Mouse (Mus musculus): ENCODE results near the gene Tns1.

The Tns1 gene

GRCm38 (mm10) chr1:73958210-73958983, 165.9 kb downstream of the Tns1 start:
- DNase-seq (ENCODE audit: low spot score in 2 of 2) = no peak

DNA sequence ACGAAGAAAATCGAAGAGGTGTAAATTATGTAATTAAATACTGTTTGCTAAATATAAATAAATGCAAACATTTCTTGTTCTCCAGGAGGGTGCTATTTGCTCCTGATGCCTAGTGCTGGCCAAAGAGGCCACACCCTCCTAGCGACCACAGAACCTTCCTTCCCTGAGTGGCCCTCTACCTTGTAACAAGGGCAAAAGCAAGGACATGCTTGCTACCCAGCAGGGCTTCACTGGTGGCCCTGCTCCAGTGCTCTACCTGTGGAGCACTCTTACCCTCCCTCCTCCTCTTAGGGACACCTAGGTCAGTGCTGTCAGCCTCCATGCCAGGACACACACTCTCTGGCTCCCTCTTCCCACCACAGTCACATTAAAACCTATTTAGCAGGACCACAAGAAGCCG, 166.8 kb downstream of the Tns1 start:
- DNase-seq (ENCODE audit: low spot score in 2 of 2) = no peak

DNA sequence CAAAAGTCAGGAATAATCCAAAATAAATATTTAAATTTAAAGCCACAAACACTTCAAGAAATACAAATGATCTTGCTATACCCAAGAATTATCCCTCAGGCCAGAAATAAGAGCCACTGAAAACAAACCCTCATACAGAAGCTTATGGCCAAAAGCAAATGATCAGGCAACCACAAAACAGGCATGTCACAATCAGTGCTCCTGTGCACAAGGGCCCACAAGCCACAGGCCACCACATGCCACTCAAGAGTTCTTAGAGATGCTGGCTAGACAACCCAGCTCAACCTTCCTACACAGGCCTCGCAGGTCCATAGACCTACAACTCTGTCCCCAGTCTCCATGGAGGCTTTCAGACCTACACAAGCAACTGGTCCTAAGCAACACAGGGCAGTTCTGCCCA, 167.9 kb downstream of the Tns1 start:
- no peak for DNase-seq (ENCODE audit: low spot score in 2 of 2)

GRCm38 (mm10) chr1:73955259-73955842, 168.9 kb downstream of the Tns1 start:
- no peak for DNase-seq (ENCODE audit: low spot score in 2 of 2)

- DNase-seq (ENCODE audit: low spot score in 2 of 2) = no peak
Measured at GRCm38 (mm10) chr1:73954614-73955013, 169.6 kb downstream of the Tns1 start.

- no peak for DNase-seq (ENCODE audit: low spot score in 2 of 2)
Measured at GRCm38 (mm10) chr1:73954015-73954408, 170.2 kb downstream of the Tns1 start.

- no peak for DNase-seq (ENCODE audit: low spot score in 2 of 2)
Measured at GRCm38 (mm10) chr1:73953317-73954014, 170.8 kb downstream of the Tns1 start.

DNA sequence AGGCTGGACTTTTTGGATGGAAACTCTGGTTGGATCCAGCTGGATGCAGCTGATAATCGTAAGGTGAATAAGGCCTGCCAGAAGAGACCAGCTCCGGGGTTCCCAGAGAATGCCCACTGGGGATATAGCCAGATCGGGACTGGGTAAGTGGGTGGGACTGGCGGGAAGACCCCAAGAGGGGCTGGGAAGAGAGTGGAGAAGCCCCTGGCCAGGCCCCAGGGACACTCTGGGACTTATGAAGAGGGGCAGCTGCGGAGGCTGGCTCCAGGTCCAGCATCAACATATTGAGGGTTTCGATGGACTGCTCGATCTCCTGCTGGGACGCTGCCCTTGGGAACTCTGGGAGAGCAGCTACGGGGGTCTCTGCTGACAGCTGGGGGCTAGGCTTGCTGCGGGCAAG, 171.7 kb downstream of the Tns1 start:
- DNase-seq (ENCODE audit: low spot score in 2 of 2) = no peak

- no peak for DNase-seq (ENCODE audit: low spot score in 2 of 2)
Measured at GRCm38 (mm10) chr1:73951178-73951577, 173.1 kb downstream of the Tns1 start.

GRCm38 (mm10) chr1:73948757-73949156, 175.5 kb downstream of the Tns1 start:
- DNase-seq (ENCODE audit: low spot score in 2 of 2) = no peak

DNA sequence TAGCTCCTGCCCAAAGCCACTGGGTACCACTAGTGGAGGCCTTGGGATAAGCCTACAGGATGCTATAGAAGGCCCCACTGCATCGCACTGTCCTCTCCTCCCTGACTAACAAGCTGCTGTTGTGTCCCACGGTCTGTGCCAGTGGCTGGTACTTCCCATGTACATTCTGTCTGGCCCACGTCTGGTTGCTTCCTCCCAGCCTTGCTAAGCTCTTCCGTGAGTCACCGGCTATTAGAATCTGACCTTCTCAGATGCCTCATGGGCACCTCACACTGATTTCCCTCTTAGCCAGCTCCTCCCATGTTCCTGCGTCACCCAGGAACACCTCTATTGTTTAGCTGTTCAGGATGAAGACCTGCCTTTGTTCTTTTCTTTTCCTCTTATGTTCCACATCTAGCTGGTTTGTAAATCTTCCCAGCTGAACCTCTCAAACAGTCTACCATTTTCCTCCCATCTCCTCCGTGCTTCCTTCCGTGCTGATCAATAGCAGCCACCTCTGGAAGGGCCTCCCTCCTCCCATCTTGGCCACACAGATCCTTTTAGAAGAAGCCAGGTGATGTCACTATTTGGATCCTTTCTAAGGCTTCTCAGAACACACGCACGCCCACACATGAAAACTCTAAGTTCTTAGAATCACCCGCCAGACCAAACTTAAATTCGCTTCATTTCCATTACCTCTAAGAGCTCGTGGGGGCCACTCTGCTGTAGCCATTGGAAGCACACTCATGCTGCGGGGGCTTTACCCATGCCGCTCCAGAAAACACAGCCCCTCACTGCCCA, 176.5 kb downstream of the Tns1 start:
- no peak for DNase-seq (ENCODE audit: low spot score in 2 of 2)

- no peak for DNase-seq (ENCODE audit: low spot score in 2 of 2)
Measured at GRCm38 (mm10) chr1:73946701-73947100, 177.5 kb downstream of the Tns1 start.

DNA sequence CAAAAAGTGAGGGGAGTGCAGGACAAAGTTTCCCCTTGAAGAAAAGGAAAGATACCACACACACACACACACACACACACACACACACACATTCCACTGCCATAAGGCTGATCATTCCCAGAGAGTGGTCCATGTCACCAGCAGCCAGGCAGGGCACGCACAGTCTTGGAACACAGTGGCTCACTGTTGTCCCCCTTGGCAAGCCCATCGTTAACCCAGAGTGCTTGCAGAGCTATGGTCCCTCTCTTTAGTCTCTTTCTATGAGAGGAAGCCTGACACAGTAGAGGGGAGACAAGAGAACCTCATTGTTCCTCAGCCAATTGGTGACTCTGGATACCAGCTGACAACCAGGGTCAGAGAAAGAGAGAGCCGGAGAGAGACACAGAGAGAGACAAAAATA, 179.9 kb downstream of the Tns1 start:
- DNase-seq (ENCODE audit: low spot score in 2 of 2) = no peak

DNA sequence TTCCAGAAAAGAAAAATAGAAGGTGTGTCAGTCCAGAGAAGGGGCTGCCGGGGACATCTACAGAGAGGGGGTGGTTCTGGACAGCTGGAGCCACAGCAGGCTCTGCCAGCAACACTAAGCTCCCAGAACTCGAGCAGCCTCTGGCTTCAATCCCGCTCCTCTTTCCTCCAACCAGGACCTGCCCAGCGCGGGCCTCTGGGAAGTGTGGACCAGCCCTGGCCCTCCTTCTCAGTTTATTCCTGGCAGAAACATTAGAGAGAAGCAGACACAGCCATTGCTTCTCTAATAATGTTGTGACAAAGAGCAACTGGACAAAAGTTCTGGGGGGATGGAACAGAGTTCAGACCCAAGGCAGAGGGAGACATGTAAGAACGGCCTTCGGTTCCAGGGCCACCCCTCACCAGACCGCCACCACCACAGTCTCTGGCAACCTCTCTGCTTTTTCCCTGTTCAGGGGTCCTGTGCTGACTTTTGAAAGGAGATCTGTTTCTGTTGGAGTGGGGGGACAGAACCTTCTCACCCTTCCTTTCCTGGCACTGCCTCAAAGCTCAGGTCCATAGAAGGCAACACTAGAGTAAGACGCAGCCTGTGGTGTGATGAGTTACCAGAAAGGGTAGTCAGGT, 180.5 kb downstream of the Tns1 start:
- no peak for DNase-seq (ENCODE audit: low spot score in 2 of 2)

GRCm38 (mm10) chr1:73943255-73943654, 181.0 kb downstream of the Tns1 start:
- no peak for DNase-seq (ENCODE audit: low spot score in 2 of 2)

DNA sequence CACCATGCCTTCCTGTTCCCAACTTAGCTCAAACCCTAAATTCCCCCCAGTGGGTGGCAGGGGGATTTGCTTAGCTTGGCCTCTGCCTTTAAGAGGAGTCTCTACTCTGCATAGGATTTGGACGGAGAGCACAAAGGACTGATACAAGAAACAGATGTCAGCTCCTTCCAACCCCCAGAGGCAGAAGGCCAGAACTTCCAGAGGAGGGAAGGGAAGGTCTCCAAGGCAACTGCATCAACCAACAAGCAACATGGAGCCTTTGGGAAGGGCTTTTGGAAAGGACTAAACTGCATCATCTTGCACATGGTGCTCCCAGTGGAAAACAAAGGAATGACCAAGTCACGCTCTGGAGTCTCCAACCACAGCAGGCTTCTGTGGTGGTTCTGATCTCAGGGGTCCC, 182.0 kb downstream of the Tns1 start:
- no peak for DNase-seq (ENCODE audit: low spot score in 2 of 2)

DNA sequence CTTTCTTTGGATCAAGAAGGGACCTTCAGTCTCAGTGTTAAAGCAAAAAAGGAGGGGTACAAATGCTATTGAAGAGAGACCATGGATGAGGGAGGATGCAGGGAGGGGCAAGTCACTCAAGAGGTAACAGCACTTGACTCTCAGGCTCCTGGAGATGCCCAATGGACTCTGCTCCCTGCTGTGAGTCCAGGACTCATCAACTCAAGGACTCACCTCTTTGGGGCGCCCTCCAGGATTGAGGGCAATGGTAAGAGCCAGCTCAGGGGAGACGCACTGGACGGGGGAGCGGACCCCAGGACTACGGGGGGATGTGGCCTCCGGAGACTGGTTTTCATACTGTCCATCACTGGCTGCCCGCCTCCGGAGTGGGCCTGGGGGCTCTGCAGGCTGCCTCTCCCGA, 182.6 kb downstream of the Tns1 start:
- no peak for DNase-seq (ENCODE audit: low spot score in 2 of 2)

- DNase-seq (ENCODE audit: low spot score in 2 of 2) = peak; percentile 57 to 62
Measured at GRCm38 (mm10) chr1:73940491-73941204, 183.6 kb downstream of the Tns1 start.

DNA sequence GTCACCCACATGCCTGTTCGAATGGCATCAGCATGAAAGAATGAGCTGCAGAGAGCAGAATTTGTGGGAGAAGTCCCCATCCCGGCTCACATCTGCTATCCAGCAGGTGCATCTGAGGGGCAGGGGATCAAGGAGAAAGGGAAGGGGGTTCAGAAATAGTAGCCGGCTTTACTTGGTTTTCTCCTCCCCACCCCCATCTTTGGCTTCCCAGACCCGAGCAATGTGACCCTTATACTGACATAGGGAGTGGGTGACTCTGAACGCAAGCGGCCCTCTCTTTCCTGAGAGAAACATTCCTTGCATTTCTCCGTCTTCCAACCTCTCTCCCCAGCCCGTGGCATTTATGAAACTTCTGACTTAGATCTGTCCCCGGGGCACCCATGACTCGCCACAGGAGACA, 185.7 kb downstream of the Tns1 start:
- DNase-seq (ENCODE audit: low spot score in 2 of 2) = no peak

- no peak for DNase-seq (ENCODE audit: low spot score in 2 of 2)
Measured at GRCm38 (mm10) chr1:73937805-73938204, 186.4 kb downstream of the Tns1 start.

DNA sequence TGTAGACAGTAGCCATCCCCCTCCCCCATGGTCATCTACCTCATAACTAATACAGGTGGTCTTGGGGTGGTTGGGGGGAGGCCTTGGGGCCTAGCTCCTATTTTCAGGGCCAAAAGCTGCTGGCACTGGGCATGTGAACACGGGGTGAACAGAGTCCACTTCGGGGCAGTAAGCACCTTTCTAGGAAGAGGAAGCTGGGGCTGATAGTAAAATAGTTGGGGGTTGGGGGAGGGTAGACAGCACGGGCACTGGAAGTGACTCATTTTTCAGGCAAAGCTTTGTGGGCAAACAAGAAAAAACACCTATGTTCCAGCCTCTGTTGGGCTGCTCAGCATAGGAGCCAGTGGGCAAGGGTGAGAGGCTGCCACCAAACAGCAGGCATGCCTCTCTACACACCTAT, 187.7 kb downstream of the Tns1 start:
- no peak for DNase-seq (ENCODE audit: low spot score in 2 of 2)
